9 mouse cellular contexts compared by ENCODE assay signal in the genomic region with DNA sequence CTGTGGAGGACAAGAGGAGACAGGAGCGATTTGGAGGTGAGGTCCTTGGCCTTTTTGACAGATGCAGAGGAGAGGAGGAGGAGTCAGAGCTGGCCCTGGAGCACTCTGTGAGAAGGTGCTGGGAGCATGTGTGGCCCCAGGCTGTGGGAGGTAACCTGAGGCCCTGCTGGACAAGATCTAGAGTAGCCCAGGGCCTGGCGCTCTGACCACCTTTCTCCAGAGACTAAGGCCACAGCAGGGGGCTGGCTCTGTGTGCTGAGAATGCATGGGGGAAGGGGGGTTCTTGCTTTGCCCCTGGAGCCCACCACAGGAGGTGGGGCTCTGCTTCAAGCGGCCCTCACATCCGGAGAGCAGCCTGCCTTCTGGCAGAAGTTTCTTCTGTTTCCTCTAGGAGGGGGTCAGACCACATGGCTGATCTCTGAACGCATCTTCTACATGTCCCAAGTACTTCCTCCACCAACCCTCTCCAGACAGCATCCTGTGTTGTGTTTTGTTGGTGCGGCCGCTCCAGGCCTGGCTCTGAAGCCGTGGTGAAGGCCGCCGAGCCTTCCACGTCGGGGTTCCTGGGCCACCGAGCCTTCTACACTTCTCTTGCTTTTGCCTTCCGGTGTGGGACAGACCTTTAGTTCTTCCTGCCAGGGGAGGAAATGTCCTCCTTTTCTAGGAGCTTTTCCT. TPM values are rescaled to one million over a fixed set of nuclear protein-coding genes. Genes with fewer than 3 reads are reported as not detected.
A peak's percentile ranks its signal among the peaks of the same experiment; 100 is the strongest.
DNase-seq lines count a peak whose midpoint lies in the region; ATAC-seq lines count a peak whose summit lies in the region.
"Had no signal": no experiment of that assay in that cellular context is flagged by ENCODE, and none has a peak within 500 bp of the region (broad histone marks: within the 10 kb centered on the region; RNA-seq: fewer than 3 reads in every experiment).

No protein-coding gene starts in this region.

- no peak overlapping the region for H3K4me2 ChIP-seq in forebrain, embryonic 15.5 days (replicated peaks)

- DNase-seq in forebrain, embryonic 10.5 days (ENCODE audit: extremely low spot score, low spot score), result no peak
- DNase-seq in spleen, postnatal 36 days (ENCODE audit: low spot score in 2 of 2), result peak; percentile 61 to 69
- no peak for DNase-seq in spleen, postnatal 4 days (ENCODE audit: low spot score in 2 of 2)
- DNase-seq in urinary bladder, adult 2 months (ENCODE audit: low spot score), result no peak
- DNase-seq in layer of hippocampus, adult 9-11 months, result no peak
- no peak for DNase-seq in kidney, postnatal 14 days

- no peaks in the 10 kb centered on the region for H3K36me3 ChIP-seq in forebrain, embryonic 10.5 days (replicated peaks)
- H3K36me3 ChIP-seq in forebrain, embryonic 15.5 days, result no peaks in the 10 kb centered on the region
- no peaks in the 10 kb centered on the region for H3K36me3 ChIP-seq in macrophage (ENCODE audit: inconsistent target)

- no peaks in the 10 kb centered on the region for H3K27me3 ChIP-seq in forebrain, embryonic 10.5 days (ENCODE audit: poor library complexity, severe bottlenecking)
- no peaks in the 10 kb centered on the region for H3K27me3 ChIP-seq in forebrain, embryonic 15.5 days

- no peak for ATAC-seq in forebrain, embryonic 15.5 days (replicated peaks)

- no peak overlapping the region for H3K4me3 ChIP-seq in forebrain, embryonic 10.5 days
- no peak overlapping the region for H3K4me3 ChIP-seq in forebrain, embryonic 15.5 days
- H3K4me3 ChIP-seq in macrophage (ENCODE audit: inconsistent target), result no peak overlapping the region
- H3K4me3 ChIP-seq: myocyte had no signal

- WGBS in forebrain, embryonic 10.5 days, result 83% methylated on average over 14 of the region's 14 CpGs
- 80% methylated on average over 14 of the region's 14 CpGs for WGBS in forebrain, embryonic 15.5 days
- WGBS in macrophage (ENCODE audit: missing documents), result 35% methylated on average over 7 of the region's 14 CpGs

- peak overlapping the region; percentile 58 for H3K27ac ChIP-seq in forebrain, embryonic 10.5 days
- H3K27ac ChIP-seq in forebrain, embryonic 15.5 days (replicated peaks), result no peak overlapping the region
- peak overlapping the region; percentile 75 for H3K27ac ChIP-seq in macrophage

- peaks cover 50% of the 10 kb centered on the region for H3K4me1 ChIP-seq in forebrain, embryonic 10.5 days
- H3K4me1 ChIP-seq in forebrain, embryonic 15.5 days, result no peaks in the 10 kb centered on the region

- H3K79me2 ChIP-seq in macrophage (ENCODE audit: inconsistent target), result no peaks in the 10 kb centered on the region

- H3K9me3 ChIP-seq in forebrain, embryonic 10.5 days, result no peaks in the 10 kb centered on the region
- H3K9me3 ChIP-seq in forebrain, embryonic 15.5 days, result no peaks in the 10 kb centered on the region

- no peak overlapping the region for H3K9ac ChIP-seq in forebrain, embryonic 15.5 days (replicated peaks)

RNA-seq across cellular contexts. Expression of gene Sh3bgrl3, which starts 10.3 kb away (rescaled TPM):
- 267 and 270 TPM in 2 replicates for polyA plus RNA-seq in forebrain, embryonic 10.5 days (2016; fragmentation: Nextera tagmentation; extraction: Ambion mirVana)
- polyA plus RNA-seq in forebrain, embryonic 15.5 days (2015; fragmentation: Nextera tagmentation; extraction: Ambion mirVana), result 326 and 335 TPM in 2 replicates
- 100 to 1,000 TPM in 1 of 26 experiments, 10 to 100 TPM in 25; 12.2 to 104 (median 43.8) TPM for total RNA-seq in macrophage (2018; cell fraction: chromatin; rRNA removed)
- 1,000 to 10,000 TPM in 13 of 26 experiments, 100 to 1,000 TPM in 13; 834 to 1,250 (median 980) TPM for total RNA-seq in macrophage (2018; cell fraction: cytosol; rRNA removed)
- 100 to 1,000 TPM in 20 of 26 experiments, 10 to 100 TPM in 6; 36.3 to 257 (median 152) TPM for total RNA-seq in macrophage (2018; cell fraction: nucleus; rRNA removed)
- 849 to 1,117 TPM (median 993 TPM) in 3 replicates for polyA plus RNA-seq in macrophage (2018)
- 337 and 349 TPM in 2 replicates for polyA plus RNA-seq in urinary bladder, adult 2 months (2012; rRNA removed)

RNA-seq across cellular contexts. Expression of gene Ubxn11, which starts 15.9 kb away (rescaled TPM):
- 6.3 and 7.3 TPM in 2 replicates for polyA plus RNA-seq in forebrain, embryonic 10.5 days (2016; fragmentation: Nextera tagmentation; extraction: Ambion mirVana)
- 12.8 and 15.7 TPM in 2 replicates for polyA plus RNA-seq in forebrain, embryonic 15.5 days (2015; fragmentation: Nextera tagmentation; extraction: Ambion mirVana)
- total RNA-seq in macrophage (2018; cell fraction: chromatin; rRNA removed), result 10 to 100 TPM in 25 of 26 experiments, 1 to 10 TPM in 1; 3.9 to 28.3 (median 19.3) TPM
- total RNA-seq in macrophage (2018; cell fraction: cytosol; rRNA removed), result 1 to 10 TPM in 16 of 26 experiments, under 1 TPM in 10; 0.44 to 2.6 (median 1.1) TPM
- total RNA-seq in macrophage (2018; cell fraction: nucleus; rRNA removed), result 10 to 100 TPM in 8 of 26 experiments, 1 to 10 TPM in 18; 5.0 to 14.9 (median 8.9) TPM
- 1.0 to 3.2 TPM (median 1.3 TPM) in 3 replicates for polyA plus RNA-seq in macrophage (2018)
- polyA plus RNA-seq in urinary bladder, adult 2 months (2012; rRNA removed), result 4.1 and 4.2 TPM in 2 replicates

RNA-seq across cellular contexts. Expression of gene Cd52, which starts 23.4 kb away (rescaled TPM):
- polyA plus RNA-seq in forebrain, embryonic 10.5 days (2016; fragmentation: Nextera tagmentation; extraction: Ambion mirVana), result 4.1 and 5.0 TPM in 2 replicates
- polyA plus RNA-seq in forebrain, embryonic 15.5 days (2015; fragmentation: Nextera tagmentation; extraction: Ambion mirVana), result 1.5 and 1.9 TPM in 2 replicates
- total RNA-seq in macrophage (2018; cell fraction: chromatin; rRNA removed), result 100 to 1,000 TPM in 6 of 26 experiments, 10 to 100 TPM in 15, 1 to 10 TPM in 5; 6.1 to 152 (median 49.1) TPM
- total RNA-seq in macrophage (2018; cell fraction: cytosol; rRNA removed), result 1,000 to 10,000 TPM in 13 of 26 experiments, 100 to 1,000 TPM in 13; 306 to 2,085 (median 961) TPM
- total RNA-seq in macrophage (2018; cell fraction: nucleus; rRNA removed), result 100 to 1,000 TPM in 16 of 26 experiments, 10 to 100 TPM in 10; 26.5 to 781 (median 239) TPM
- polyA plus RNA-seq in macrophage (2018), result 559 to 720 TPM (median 599 TPM) in 3 replicates
- 31.3 and 32.6 TPM in 2 replicates for polyA plus RNA-seq in urinary bladder, adult 2 months (2012; rRNA removed)
- polyA plus RNA-seq: myocyte had no signal

RNA-seq across cellular contexts. Expression of gene Crybg2, which starts 57.6 kb away (rescaled TPM):
- polyA plus RNA-seq in forebrain, embryonic 10.5 days (2016; fragmentation: Nextera tagmentation; extraction: Ambion mirVana), result 1.7 and 3.5 TPM in 2 replicates
- polyA plus RNA-seq in forebrain, embryonic 15.5 days (2015; fragmentation: Nextera tagmentation; extraction: Ambion mirVana), result 1.0 and 1.8 TPM in 2 replicates
- not detected for total RNA-seq in macrophage (2018; cell fraction: chromatin; rRNA removed)
- total RNA-seq in macrophage (2018; cell fraction: cytosol; rRNA removed), result not detected
- total RNA-seq in macrophage (2018; cell fraction: nucleus; rRNA removed), result not detected
- polyA plus RNA-seq in macrophage (2018), result not detected in 3 replicates
- polyA plus RNA-seq in urinary bladder, adult 2 months (2012; rRNA removed), result 11.8 and 17.7 TPM in 2 replicates

Comparison
In these comparisons a context has a peak if more than half of its experiments do, and no peak if none do; other contexts are left out.
1. DNase-seq: peak in spleen, postnatal 36 days (2 of 2); none in forebrain, embryonic 10.5 days (single experiment), spleen, postnatal 4 days (0 of 2), urinary bladder, adult 2 months (single experiment), layer of hippocampus, adult 9-11 months (single experiment) and kidney, postnatal 14 days (single experiment).
2. RNA of gene Cd52, which starts 23.4 kb away (polyA plus RNA-seq): 559 to 720 TPM in macrophage; 31.3 to 32.6 TPM in urinary bladder, adult 2 months, 4.1 to 5.0 TPM in forebrain, embryonic 10.5 days and 1.5 to 1.9 TPM in forebrain, embryonic 15.5 days; every median in the first group is over 10 times any median in the second.